26 mouse cellular contexts compared by ENCODE assay signal in genomic region chr1:167951717-167952116, GRCm38 (mm10).
DNase-seq lines count a peak whose midpoint lies in the region; ATAC-seq and TF ChIP-seq lines count a peak whose summit lies in the region.
"Had no signal": no experiment of that assay in that cellular context is flagged by ENCODE, and none has a peak within 500 bp of the region (broad histone marks: within the 10 kb centered on the region; RNA-seq: fewer than 3 reads in every experiment).

No protein-coding gene starts in this region.

- H3K9me3 ChIP-seq in kidney, postnatal 0 days (replicated peaks; ENCODE audit: low read length) = no peaks in the 10 kb centered on the region
- no peaks in the 10 kb centered on the region for H3K9me3 ChIP-seq in lung, embryonic 15.5 days
- H3K9me3 ChIP-seq: hindbrain, embryonic 15.5 days had no signal

- no peak overlapping the region for H3K9ac ChIP-seq in kidney, postnatal 0 days (ENCODE audit: low read depth, low read length)
- H3K9ac ChIP-seq in lung, embryonic 15.5 days = no peak overlapping the region
- H3K9ac ChIP-seq: embryonic facial prominence, embryonic 13.5 days; forebrain, postnatal 0 days; hindbrain, embryonic 12.5 days; hindbrain, embryonic 15.5 days had no signal

- H3K27ac ChIP-seq in kidney, postnatal 0 days = no peak overlapping the region
- 0 out of 2 replicates have a peak overlapping the region, but pooled peaks have one; percentile 19 for H3K27ac ChIP-seq in lung, embryonic 15.5 days
- H3K27ac ChIP-seq: embryonic facial prominence, embryonic 10.5 days; embryonic facial prominence, embryonic 13.5 days; gastrocnemius, adult 2 months; hindbrain, embryonic 12.5 days; hindbrain, embryonic 15.5 days had no signal

- ATAC-seq in kidney, postnatal 0 days (replicated peaks; ENCODE audit: low FRiP score, low read depth) = no peak
- ATAC-seq in lung, embryonic 15.5 days (ENCODE audit: borderline replicate concordance, extremely low read depth, low FRiP score, low TSS enrichment) = no peak
- ATAC-seq: forebrain, embryonic 14.5 days; forebrain, postnatal 0 days had no signal

- no peaks in the 10 kb centered on the region for H3K36me3 ChIP-seq in kidney, postnatal 0 days (ENCODE audit: insufficient read depth, low read length)
- no peaks in the 10 kb centered on the region for H3K36me3 ChIP-seq in lung, embryonic 15.5 days
- H3K36me3 ChIP-seq: embryonic facial prominence, embryonic 10.5 days; embryonic facial prominence, embryonic 13.5 days; G1E; hindbrain, embryonic 12.5 days; hindbrain, embryonic 15.5 days had no signal

- no peak for TF ChIP-seq CTCF in kidney, postnatal 0 days (IDR thresholded peaks at IDR 0.05; ENCODE audit: low read depth)

- peak; percentile 67 for DNase-seq in kidney, postnatal 0 days (ENCODE audit: low spot score)
- DNase-seq in kidney, adult 9 months = no peak
- DNase-seq in lung, postnatal 36 days = no peak
- peak; percentile 61 for DNase-seq in 3T3-L1 (ENCODE audit: low read depth, low spot score)
- DNase-seq in fibroblast of lung, adult 2 months (ENCODE audit: low read depth) = peak; percentile 23
- no peak for DNase-seq in kidney, postnatal 36 days
- DNase-seq: adrenal gland, adult 8-10 months; adrenal gland, postnatal 25 days; B cell, adult 2 months; cerebellum, adult 11-12 months; cerebellum, adult 8-10 months; cerebellum, postnatal 10 days; cerebellum, postnatal 36 days; embryo, embryonic 11 days; forebrain, postnatal 0 days; gastrocnemius, adult 2 months; gastrocnemius, postnatal 14 days had no signal

- H3K4me2 ChIP-seq in kidney, postnatal 0 days (ENCODE audit: low read length) = no peak overlapping the region
- no peak overlapping the region for H3K4me2 ChIP-seq in lung, embryonic 15.5 days
- H3K4me2 ChIP-seq: embryonic facial prominence, embryonic 13.5 days; heart, embryonic 11.5 days; hindbrain, embryonic 12.5 days; hindbrain, embryonic 15.5 days had no signal

- H3K27me3 ChIP-seq in kidney, postnatal 0 days (ENCODE audit: insufficient read depth, low read length) = no peaks in the 10 kb centered on the region
- H3K27me3 ChIP-seq in lung, embryonic 15.5 days = no peaks in the 10 kb centered on the region
- H3K27me3 ChIP-seq: CH12.LX; embryonic facial prominence, embryonic 13.5 days; hindbrain, embryonic 12.5 days; hindbrain, embryonic 15.5 days had no signal

- no peaks in the 10 kb centered on the region for H3K4me1 ChIP-seq in kidney, postnatal 0 days (replicated peaks; ENCODE audit: insufficient read depth, low read length)
- H3K4me1 ChIP-seq in lung, embryonic 15.5 days = peaks cover 12% of the 10 kb centered on the region
- H3K4me1 ChIP-seq: embryonic facial prominence, embryonic 10.5 days; embryonic facial prominence, embryonic 13.5 days; hindbrain, embryonic 12.5 days had no signal

- H3K4me3 ChIP-seq in kidney, postnatal 0 days (replicated peaks; ENCODE audit: low read depth, low read length) = no peak overlapping the region
- no peak overlapping the region for H3K4me3 ChIP-seq in lung, embryonic 15.5 days
- H3K4me3 ChIP-seq: embryonic facial prominence, embryonic 10.5 days; embryonic facial prominence, embryonic 13.5 days; gastrocnemius, adult 2 months; hindbrain, embryonic 12.5 days; hindbrain, embryonic 15.5 days had no signal

Comparison
In these comparisons a context has a peak if more than half of its experiments do, and no peak if none do; other contexts are left out.
1. DNase-seq: peak in kidney, postnatal 0 days (single experiment), 3T3-L1 (single experiment) and fibroblast of lung, adult 2 months (single experiment); none in kidney, adult 9 months (single experiment), lung, postnatal 36 days (single experiment) and kidney, postnatal 36 days (0 of 2).